Mouse (Mus musculus): ENCODE data around the gene Gnaq. TPM values are rescaled to one million over a fixed set of nuclear protein-coding genes. Genes with fewer than 3 reads are reported as not detected.

The Gnaq gene
- polyA plus RNA-seq, 1 experiment from 2014 or later, result 115 TPM

GRCm38 (mm10) chr19:16358148-16358547 is 225.5 kb downstream of the Gnaq start:
- H3K27me3 ChIP-seq (ENCODE audit: control insufficient read depth, insufficient read depth, low read depth, low read length), result no peaks in the 10 kb centered on the region
- WGBS, result 92% methylated on average over 3 of the region's 3 CpGs
- no peak overlapping the region for H3K4me3 ChIP-seq (ENCODE audit: low read depth, low read length)
- peaks cover 4% of the 10 kb centered on the region; the same call in 1 of the 2 replicates for H3K36me3 ChIP-seq (ENCODE audit: control insufficient read depth, insufficient read depth, low read length)
- no peak overlapping the region for H3K27ac ChIP-seq (ENCODE audit: low read length)
- ATAC-seq, result no peak
- H3K9ac ChIP-seq (ENCODE audit: low read depth, low read length), result no peak overlapping the region
- H3K4me1 ChIP-seq (ENCODE audit: control insufficient read depth, insufficient read depth, low read length), result peaks cover 6% of the 10 kb centered on the region; the same call in 1 of the 2 replicates
- no peaks in the 10 kb centered on the region for H3K9me3 ChIP-seq (replicated peaks; ENCODE audit: control insufficient read depth, low read length, poor library complexity, severe bottlenecking)
- no peak overlapping the region for H3K4me2 ChIP-seq (ENCODE audit: low read length)

GRCm38 (mm10) chr19:16358905-16359304 is 226.3 kb downstream of the Gnaq start:
- H3K27me3 ChIP-seq (ENCODE audit: control insufficient read depth, insufficient read depth, low read depth, low read length), result no peaks in the 10 kb centered on the region
- H3K27ac ChIP-seq (ENCODE audit: low read length), result no peak overlapping the region

GRCm38 (mm10) chr19:16366465-16367063 is 233.9 kb downstream of the Gnaq start:
- no peak for ATAC-seq
- WGBS, result 78% methylated on average over 7 of the region's 7 CpGs
- no peak overlapping the region for H3K4me3 ChIP-seq (ENCODE audit: low read depth, low read length)
- peaks cover 16% of the 10 kb centered on the region for H3K4me1 ChIP-seq (ENCODE audit: control insufficient read depth, insufficient read depth, low read length)
- peak overlapping the region; percentile 21; the same call in 1 of the 2 replicates for H3K27ac ChIP-seq (ENCODE audit: low read length)
- H3K36me3 ChIP-seq (ENCODE audit: control insufficient read depth, insufficient read depth, low read length), result peaks cover 4% of the 10 kb centered on the region; the same call in 1 of the 2 replicates
- H3K9me3 ChIP-seq (replicated peaks; ENCODE audit: control insufficient read depth, low read length, poor library complexity, severe bottlenecking), result no peaks in the 10 kb centered on the region
- no peak overlapping the region for H3K9ac ChIP-seq (ENCODE audit: low read depth, low read length)
- no peaks in the 10 kb centered on the region for H3K27me3 ChIP-seq (ENCODE audit: control insufficient read depth, insufficient read depth, low read depth, low read length)
- no peak overlapping the region for H3K4me2 ChIP-seq (ENCODE audit: low read length)

More at GRCm38 (mm10) chr19:16358905-16359304, 226.3 kb downstream of the Gnaq start:
- Histone ChIP-seq H3K9ac (ENCODE audit: low read depth, low read length) (no peak overlapping the region), H3K4me2 (ENCODE audit: low read length) (no peak overlapping the region), H3K4me1 (ENCODE audit: control insufficient read depth, insufficient read depth, low read length) (peaks cover 6% of the 10 kb centered on the region; the same call in 1 of the 2 replicates), H3K36me3 (ENCODE audit: control insufficient read depth, insufficient read depth, low read length) (peaks cover 4% of the 10 kb centered on the region; the same call in 1 of the 2 replicates), H3K4me3 (ENCODE audit: low read depth, low read length) (no peak overlapping the region), H3K9me3 (replicated peaks; ENCODE audit: control insufficient read depth, low read length, poor library complexity, severe bottlenecking) (no peaks in the 10 kb centered on the region)
- 73% methylated on average over 5 of the region's 5 CpGs for WGBS
- no peak for ATAC-seq

- Histone ChIP-seq H3K36me3 (ENCODE audit: control insufficient read depth, insufficient read depth, low read length) (no peaks in the 10 kb centered on the region), H3K9me3 (replicated peaks; ENCODE audit: control insufficient read depth, low read length, poor library complexity, severe bottlenecking) (no peaks in the 10 kb centered on the region), H3K4me2 (ENCODE audit: low read length) (no peak overlapping the region), H3K27ac (ENCODE audit: low read length) (peak overlapping the region; percentile 21), H3K27me3 (ENCODE audit: control insufficient read depth, insufficient read depth, low read depth, low read length) (no peaks in the 10 kb centered on the region), H3K4me3 (ENCODE audit: low read depth, low read length) (no peak overlapping the region), H3K4me1 (ENCODE audit: control insufficient read depth, insufficient read depth, low read length) (peaks cover 16% of the 10 kb centered on the region), H3K9ac (ENCODE audit: low read depth, low read length) (no peak overlapping the region)
- peak; percentile 55 for ATAC-seq
- WGBS, result 53% methylated on average over 10 of the region's 10 CpGs
Observed at GRCm38 (mm10) chr19:16367218-16367617, 234.6 kb downstream of the Gnaq start.

- Histone ChIP-seq H3K4me1 (ENCODE audit: control insufficient read depth, insufficient read depth, low read length) (peaks cover 22% of the 10 kb centered on the region), H3K9ac (ENCODE audit: low read depth, low read length) (no peak overlapping the region), H3K9me3 (replicated peaks; ENCODE audit: control insufficient read depth, low read length, poor library complexity, severe bottlenecking) (no peaks in the 10 kb centered on the region), H3K27ac (ENCODE audit: low read length) (no peak overlapping the region), H3K36me3 (ENCODE audit: control insufficient read depth, insufficient read depth, low read length) (no peaks in the 10 kb centered on the region), H3K4me2 (ENCODE audit: low read length) (no peak overlapping the region), H3K4me3 (ENCODE audit: low read depth, low read length) (no peak overlapping the region), H3K27me3 (ENCODE audit: control insufficient read depth, insufficient read depth, low read depth, low read length) (no peaks in the 10 kb centered on the region)
- ATAC-seq, result no peak
- 86% methylated on average over 2 of the region's 2 CpGs for WGBS
Observed at GRCm38 (mm10) chr19:16371680-16372079, 239.0 kb downstream of the Gnaq start.

GRCm38 (mm10) chr19:16372752-16373486 is 240.3 kb downstream of the Gnaq start:
- no peak overlapping the region for H3K4me3 ChIP-seq (ENCODE audit: low read depth, low read length)
- no peaks in the 10 kb centered on the region for H3K9me3 ChIP-seq (replicated peaks; ENCODE audit: control insufficient read depth, low read length, poor library complexity, severe bottlenecking)
- no peak overlapping the region for H3K4me2 ChIP-seq (ENCODE audit: low read length)
- peaks cover 13% of the 10 kb centered on the region for H3K4me1 ChIP-seq (ENCODE audit: control insufficient read depth, insufficient read depth, low read length)
- no peaks in the 10 kb centered on the region for H3K36me3 ChIP-seq (ENCODE audit: control insufficient read depth, insufficient read depth, low read length)
- ATAC-seq, result peak; percentile 59
- H3K9ac ChIP-seq (ENCODE audit: low read depth, low read length), result no peak overlapping the region
- H3K27ac ChIP-seq (ENCODE audit: low read length), result no peak overlapping the region; the same call in 1 of the 2 replicates
- H3K27me3 ChIP-seq (ENCODE audit: control insufficient read depth, insufficient read depth, low read depth, low read length), result no peaks in the 10 kb centered on the region
- 61% methylated on average over 9 of the region's 9 CpGs for WGBS

GRCm38 (mm10) chr19:16375881-16376280 is 243.2 kb downstream of the Gnaq start:
- Histone ChIP-seq H3K4me1 (ENCODE audit: control insufficient read depth, insufficient read depth, low read length) (peaks cover 8% of the 10 kb centered on the region), H3K9me3 (replicated peaks; ENCODE audit: control insufficient read depth, low read length, poor library complexity, severe bottlenecking) (no peaks in the 10 kb centered on the region), H3K27ac (ENCODE audit: low read length) (no peak overlapping the region), H3K9ac (ENCODE audit: low read depth, low read length) (no peak overlapping the region), H3K27me3 (ENCODE audit: control insufficient read depth, insufficient read depth, low read depth, low read length) (no peaks in the 10 kb centered on the region), H3K36me3 (ENCODE audit: control insufficient read depth, insufficient read depth, low read length) (peaks cover 9% of the 10 kb centered on the region; the same call in 1 of the 2 replicates), H3K4me2 (ENCODE audit: low read length) (no peak overlapping the region), H3K4me3 (ENCODE audit: low read depth, low read length) (no peak overlapping the region)
- WGBS, result 80% methylated on average over 4 of the region's 4 CpGs
- ATAC-seq, result no peak

GRCm38 (mm10) chr19:16378565-16378964 is 245.9 kb downstream of the Gnaq start:
- WGBS, result 89% methylated on average over 7 of the region's 7 CpGs
- peaks cover 9% of the 10 kb centered on the region; the same call in 1 of the 2 replicates for H3K36me3 ChIP-seq (ENCODE audit: control insufficient read depth, insufficient read depth, low read length)
- H3K27me3 ChIP-seq (ENCODE audit: control insufficient read depth, insufficient read depth, low read depth, low read length), result no peaks in the 10 kb centered on the region
- no peak overlapping the region for H3K9ac ChIP-seq (ENCODE audit: low read depth, low read length)
- H3K4me3 ChIP-seq (ENCODE audit: low read depth, low read length), result no peak overlapping the region
- no peak overlapping the region for H3K27ac ChIP-seq (ENCODE audit: low read length)
- no peak for ATAC-seq
- H3K9me3 ChIP-seq (replicated peaks; ENCODE audit: control insufficient read depth, low read length, poor library complexity, severe bottlenecking), result no peaks in the 10 kb centered on the region
- H3K4me1 ChIP-seq (ENCODE audit: control insufficient read depth, insufficient read depth, low read length), result no peaks in the 10 kb centered on the region; the same call in 1 of the 2 replicates
- no peak overlapping the region for H3K4me2 ChIP-seq (ENCODE audit: low read length)

- Histone ChIP-seq H3K27me3 (ENCODE audit: control insufficient read depth, insufficient read depth, low read depth, low read length) (no peaks in the 10 kb centered on the region), H3K4me3 (ENCODE audit: low read depth, low read length) (no peak overlapping the region), H3K36me3 (ENCODE audit: control insufficient read depth, insufficient read depth, low read length) (peaks cover 9% of the 10 kb centered on the region; the same call in 1 of the 2 replicates), H3K9me3 (replicated peaks; ENCODE audit: control insufficient read depth, low read length, poor library complexity, severe bottlenecking) (no peaks in the 10 kb centered on the region), H3K4me2 (ENCODE audit: low read length) (no peak overlapping the region), H3K4me1 (ENCODE audit: control insufficient read depth, insufficient read depth, low read length) (no peaks in the 10 kb centered on the region), H3K27ac (ENCODE audit: low read length) (no peak overlapping the region), H3K9ac (ENCODE audit: low read depth, low read length) (no peak overlapping the region)
- ATAC-seq, result no peak
- WGBS, result 96% methylated on average over 8 of the region's 8 CpGs
Observed at GRCm38 (mm10) chr19:16379687-16380086, 247.1 kb downstream of the Gnaq start.

Measured in midbrain, embryonic 16.5 days (tissue).